Mouse (Mus musculus) ES-Bruce4 (cell line): ENCODE measurements around the gene Ube2l6. TPM values are rescaled to one million over a fixed set of nuclear protein-coding genes. Genes with fewer than 3 reads are reported as not detected.

ENCODE experiments used
- H3K27ac ChIP-seq: 2 replicates; pipeline ENCODE4 v1.5.1; 2012; ENCODE audit warnings: low read length, inconsistent platforms; ENCODE audit not compliant: insufficient read depth
- H3K27me3 ChIP-seq: 2 replicates; pipeline ENCODE4 v1.6.1; 2012; ENCODE audit warnings: mild to moderate bottlenecking, low read length, inconsistent platforms; ENCODE audit not compliant: control insufficient read depth, poor library complexity, insufficient read depth, severe bottlenecking
- H3K36me3 ChIP-seq: 2 replicates; pipeline ENCODE4 v1.6.1; 2012; ENCODE audit warnings: inconsistent platforms, mild to moderate bottlenecking, low read length, moderate library complexity; ENCODE audit not compliant: control insufficient read depth, poor library complexity, insufficient read depth, severe bottlenecking
- H3K4me1 ChIP-seq: one replicate; pipeline ENCODE4 v1.8.1; 2011; ENCODE audit warnings: low read length; ENCODE audit not compliant: control insufficient read depth, insufficient read depth
- H3K4me3 ChIP-seq: 2 replicates; pipeline ENCODE4 v1.5.1; 2011; ENCODE audit warnings: low read depth, mild to moderate bottlenecking, low read length
- H3K9ac ChIP-seq: 2 replicates; pipeline ENCODE4 v1.6.1; 2012; ENCODE audit warnings: low read depth, mild to moderate bottlenecking, inconsistent platforms; ENCODE audit not compliant: poor library complexity, severe bottlenecking
- H3K9me3 ChIP-seq: replicated peaks from 2 replicates; pipeline ENCODE4 v1.6.1; 2012; ENCODE audit warnings: mild to moderate bottlenecking, low read length, inconsistent platforms; ENCODE audit not compliant: control insufficient read depth, poor library complexity, insufficient read depth, severe bottlenecking
- CTCF ChIP-seq: IDR thresholded peaks from one replicate; pipeline ENCODE4 v1.8.1; 2011; ENCODE audit warnings: low read depth, low read length
- EP300 ChIP-seq: IDR thresholded peaks from 2 replicates; pipeline ENCODE4 v1.6.1; 2011; ENCODE audit warnings: low read depth, low read length; ENCODE audit not compliant: insufficient read depth
- POLR2A ChIP-seq: IDR thresholded peaks from one replicate; pipeline ENCODE4 v1.8.1; 2011; ENCODE audit warnings: low read length; ENCODE audit not compliant: insufficient read depth
- polyA plus RNA-seq: library from polyadenylated mRNA; stranded (reverse); fragments of >200 nt; gene quantifications from 2 replicates; pipeline ENCODE4 v1.2.4, GENCODE M21; 2011; ENCODE audit warnings: low read depth; ENCODE audit not compliant: missing spikeins, insufficient read depth, insufficient read length

Ube2l6 gene
- polyA plus RNA-seq, 1 experiment: 12.6 TPM

DNA sequence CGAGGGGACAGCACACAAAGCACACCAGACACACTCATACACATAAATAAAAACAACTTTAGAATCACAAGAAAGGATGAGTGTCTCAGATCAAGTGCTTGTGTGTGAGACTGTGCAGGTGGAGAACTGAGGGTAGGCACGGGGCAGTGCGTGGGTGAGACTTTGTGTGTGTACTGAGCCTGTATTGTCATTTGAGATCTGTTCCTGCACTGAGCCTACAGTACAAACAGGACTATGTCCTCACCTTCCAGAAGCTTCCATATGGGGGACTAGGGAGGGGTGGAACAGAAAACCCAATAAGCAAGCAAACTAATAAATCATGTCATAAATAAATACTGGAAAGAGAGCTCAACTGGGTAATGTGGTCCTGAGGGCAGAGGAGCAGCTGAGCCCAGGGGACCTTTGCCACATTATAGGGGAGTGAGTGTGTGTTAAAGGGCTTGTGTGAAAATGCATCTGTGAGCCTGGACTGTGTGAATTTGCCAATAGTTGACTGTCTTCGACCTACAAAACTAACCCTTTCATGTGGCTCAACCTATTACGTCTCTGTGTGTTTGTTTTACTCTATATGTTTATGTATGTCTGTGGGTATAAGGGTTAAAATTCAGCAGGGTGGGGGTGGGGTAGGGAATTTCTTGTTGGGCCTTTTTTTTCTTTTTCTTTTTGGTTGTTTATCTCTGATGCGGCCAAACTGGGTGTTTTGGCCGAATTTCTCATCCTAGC, 51.9 kb downstream of the Ube2l6 start:
- Histone ChIP-seq H3K27ac (no peak overlapping the region), H3K36me3 (peaks cover 16% of the 10 kb centered on the region; the same call in 1 of the 2 replicates), H3K4me3 (no peak overlapping the region), H3K9ac (no peak overlapping the region), H3K27me3 (no peaks in the 10 kb centered on the region), H3K4me1 (peaks cover 2% of the 10 kb centered on the region), H3K9me3 (no peaks in the 10 kb centered on the region)
- TF ChIP-seq EP300: no peak
- no peak for TF ChIP-seq POLR2A
- no peak for TF ChIP-seq CTCF

DNA sequence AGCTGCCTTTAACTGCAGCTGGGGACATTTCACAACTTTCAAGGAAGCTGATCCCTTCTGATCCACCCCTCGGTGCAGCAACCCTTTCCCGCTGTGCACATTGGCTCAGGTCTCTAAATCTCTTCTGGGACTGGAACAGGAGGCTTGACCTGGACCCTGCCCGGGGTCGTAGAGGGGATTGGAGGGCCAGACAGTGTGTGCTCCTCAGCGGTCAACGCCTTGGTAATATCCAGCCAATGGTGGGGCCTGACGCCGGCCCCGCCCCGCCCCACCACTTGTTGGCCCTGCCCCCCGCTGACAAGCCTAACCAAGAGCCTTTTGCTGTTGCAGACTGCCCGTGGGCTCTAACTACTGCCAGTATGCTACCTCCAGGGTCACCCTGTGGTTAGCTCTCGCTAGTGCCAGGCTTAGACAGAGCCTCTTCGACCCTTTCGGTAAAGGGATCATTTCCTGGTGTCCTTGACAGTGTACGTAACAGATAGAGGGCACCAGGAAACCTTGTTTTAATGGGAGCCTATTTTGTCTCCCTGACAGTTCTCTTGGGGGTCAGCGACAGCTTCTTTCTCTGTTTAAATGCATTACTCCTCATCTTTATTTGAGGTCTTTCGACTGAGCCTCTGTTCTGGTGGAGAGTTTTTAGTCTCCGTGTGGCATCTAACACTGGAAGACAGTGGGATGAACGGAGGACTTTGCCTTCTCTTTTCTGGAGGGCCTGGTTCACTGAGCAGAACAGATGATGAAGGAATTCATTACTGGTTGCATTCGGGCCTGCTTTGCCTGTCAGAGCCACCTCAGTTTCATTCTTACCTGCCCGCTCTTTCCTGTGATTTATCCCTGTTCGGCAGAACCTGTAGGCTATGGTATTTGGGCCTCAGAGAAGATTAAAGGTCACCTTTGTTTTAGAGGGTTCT, 52.8 kb downstream of the Ube2l6 start:
- no peak overlapping the region for H3K4me3 ChIP-seq
- H3K36me3 ChIP-seq: peaks cover 16% of the 10 kb centered on the region; the same call in 1 of the 2 replicates

DNA sequence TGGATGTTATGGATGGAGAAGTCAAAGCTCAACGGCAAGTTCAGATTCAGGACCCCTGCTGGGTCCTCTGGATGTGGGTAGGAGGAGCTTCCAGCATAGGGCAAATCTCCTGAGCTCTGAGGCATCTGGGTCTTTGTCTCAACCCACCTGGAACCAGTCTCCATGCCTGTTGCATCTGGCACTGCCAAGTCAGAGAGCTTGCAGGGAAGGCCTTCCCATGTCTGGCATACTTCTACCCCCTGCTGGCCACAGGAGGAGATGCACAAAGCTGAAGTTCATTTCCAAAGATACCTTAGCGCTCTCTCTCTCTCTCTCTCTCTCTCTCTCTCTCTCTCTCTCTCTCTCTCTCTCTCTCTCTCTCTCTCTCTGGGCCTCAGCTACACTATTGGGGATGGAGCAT, 57.1 kb downstream of the Ube2l6 start:
- Histone ChIP-seq H3K27ac (no peak overlapping the region), H3K9me3 (no peaks in the 10 kb centered on the region), H3K4me1 (peaks cover under 1% of the 10 kb centered on the region), H3K27me3 (no peaks in the 10 kb centered on the region), H3K9ac (no peak overlapping the region), H3K36me3 (peaks cover 12% of the 10 kb centered on the region), H3K4me3 (no peak overlapping the region)
- TF ChIP-seq POLR2A (no peak), CTCF (peak; percentile 71), EP300 (no peak)

More for the DNA sequence above, 52.8 kb downstream of the Ube2l6 start:
- no peaks in the 10 kb centered on the region for H3K9me3 ChIP-seq
- peaks cover 2% of the 10 kb centered on the region for H3K4me1 ChIP-seq
- no peaks in the 10 kb centered on the region for H3K27me3 ChIP-seq
- H3K27ac ChIP-seq: no peak overlapping the region
- TF ChIP-seq CTCF (no peak), EP300 (no peak), POLR2A (no peak)
- H3K9ac ChIP-seq: no peak overlapping the region

- Histone ChIP-seq H3K36me3 (peaks cover 7% of the 10 kb centered on the region), H3K9me3 (no peaks in the 10 kb centered on the region), H3K9ac (no peak overlapping the region), H3K4me1 (no peaks in the 10 kb centered on the region), H3K27me3 (no peaks in the 10 kb centered on the region), H3K4me3 (no peak overlapping the region), H3K27ac (no peak overlapping the region)
- TF ChIP-seq CTCF (no peak), EP300 (no peak), POLR2A (no peak)
Measured at GRCm38 (mm10) chr2:84858551-84858950, 59.9 kb downstream of the Ube2l6 start.

Other genes starting within 250 kb of the Ube2l6 start
- 239 and 247 TPM in 2 replicates for gene Ctnnd1, start 148.1 kb upstream of the Ube2l6 start, polyA plus RNA-seq
- 1.2 and 2.2 TPM in 2 replicates for gene Btbd18, start 139.7 kb upstream of the Ube2l6 start, polyA plus RNA-seq
- 194 and 215 TPM in 2 replicates for gene Selenoh, start 128.1 kb upstream of the Ube2l6 start, polyA plus RNA-seq
- not detected in 2 replicates for gene Gm28635, start 120.8 kb upstream of the Ube2l6 start, polyA plus RNA-seq
- 66.1 and 66.6 TPM in 2 replicates for gene Med19, start 120.4 kb upstream of the Ube2l6 start, polyA plus RNA-seq
- 63.5 and 69.6 TPM in 2 replicates for gene Tmx2, start 119.7 kb upstream of the Ube2l6 start, polyA plus RNA-seq
- gene Zdhhc5, start 83.6 kb upstream of the Ube2l6 start, polyA plus RNA-seq: 39.6 and 42.4 TPM in 2 replicates
- gene Clp1, start 71.5 kb upstream of the Ube2l6 start, polyA plus RNA-seq: 32.9 and 34.9 TPM in 2 replicates
- gene Ypel4, start 64.8 kb upstream of the Ube2l6 start, polyA plus RNA-seq: 0.56 and 0.73 TPM in 2 replicates
- gene Gm19426, start 55.2 kb upstream of the Ube2l6 start, polyA plus RNA-seq: 9.9 and 10.3 TPM in 2 replicates
- gene Serping1, start 23.4 kb upstream of the Ube2l6 start, polyA plus RNA-seq: 17.2 and 19.2 TPM in 2 replicates
- gene Smtnl1, start 23.8 kb downstream of the Ube2l6 start, polyA plus RNA-seq: 2.6 and 2.8 TPM in 2 replicates
- 40.8 and 47.3 TPM in 2 replicates for gene Timm10, start 28.2 kb downstream of the Ube2l6 start, polyA plus RNA-seq
- gene Slc43a1, start 40.0 kb downstream of the Ube2l6 start, polyA plus RNA-seq: 11.5 and 12.3 TPM in 2 replicates
- not detected in 2 replicates for gene Rtn4rl2, start 87.9 kb downstream of the Ube2l6 start, polyA plus RNA-seq
- gene Slc43a3, start 137.8 kb downstream of the Ube2l6 start, polyA plus RNA-seq: 4.4 and 4.9 TPM in 2 replicates
- not detected in 2 replicates for gene Prg2, start 181.6 kb downstream of the Ube2l6 start, polyA plus RNA-seq
- gene Prg3, start 189.4 kb downstream of the Ube2l6 start, polyA plus RNA-seq: not detected in 2 replicates
- gene Ssrp1, start 238.4 kb downstream of the Ube2l6 start, polyA plus RNA-seq: 228 and 238 TPM in 2 replicates
- 1.3 and 2.5 TPM in 2 replicates for gene P2rx3, start 238.6 kb downstream of the Ube2l6 start, polyA plus RNA-seq
- 27.1 and 33.6 TPM in 2 replicates for gene Tnks1bp1, start 249.2 kb downstream of the Ube2l6 start, polyA plus RNA-seq